Mouse (Mus musculus): ENCODE results near the gene Fcrla.
"Not testable (repeated sequence)": the region's sequence is repeated elsewhere in the genome, so short reads cannot be mapped to it uniquely, and the experiment has no call there.

Gene Fcrla

GRCm38 (mm10) chr1:170927378-170927777 is at the start of gene Fcrla:
Fcrla (minus strand) TSS chr1:170927583.
- DNase-seq, result no peak

GRCm38 (mm10) chr1:170976447-170976846 is 49.1 kb upstream of the Fcrla start, which contains the start of gene Fcgr2b:
Fcgr2b (minus strand) TSS chr1:170976547.
- no peak for DNase-seq

- peak in 1 of 2 experiments; percentile 19 for DNase-seq
These were observed 48.4 kb upstream of the Fcrla start for GRCm38 (mm10) chr1:170975751-170976161.

GRCm38 (mm10) chr1:170975350-170975749 is 48.0 kb upstream of the Fcrla start:
- not testable (repeated sequence) for DNase-seq

GRCm38 (mm10) chr1:170974736-170975135 is 47.4 kb upstream of the Fcrla start:
- DNase-seq, result no peak

- no peak for DNase-seq
These were observed 46.8 kb upstream of the Fcrla start for GRCm38 (mm10) chr1:170974171-170974570.

GRCm38 (mm10) chr1:170972936-170973335 is 45.6 kb upstream of the Fcrla start:
- DNase-seq, result no peak

- no peak for DNase-seq
These were observed 45.1 kb upstream of the Fcrla start for GRCm38 (mm10) chr1:170972494-170972893.

GRCm38 (mm10) chr1:170968576-170968975 is 41.2 kb upstream of the Fcrla start:
- no peak for DNase-seq

GRCm38 (mm10) chr1:170967581-170967980 is 40.2 kb upstream of the Fcrla start:
- no peak for DNase-seq

GRCm38 (mm10) chr1:170963087-170963486 is 35.7 kb upstream of the Fcrla start:
- no peak for DNase-seq

GRCm38 (mm10) chr1:170962301-170962700 is 34.9 kb upstream of the Fcrla start:
- no peak for DNase-seq

- DNase-seq, result no peak
These were observed 33.7 kb upstream of the Fcrla start for GRCm38 (mm10) chr1:170961101-170961500.

- DNase-seq, result no peak
These were observed 32.4 kb upstream of the Fcrla start for GRCm38 (mm10) chr1:170959791-170960190.

- no peak for DNase-seq
These were observed 30.8 kb upstream of the Fcrla start for GRCm38 (mm10) chr1:170958225-170958624.

GRCm38 (mm10) chr1:170953192-170953591 is 25.8 kb upstream of the Fcrla start:
- DNase-seq, result no peak

- DNase-seq, result no peak
These were observed 23.4 kb upstream of the Fcrla start for GRCm38 (mm10) chr1:170950772-170951171.

GRCm38 (mm10) chr1:170944908-170945307 is 17.5 kb upstream of the Fcrla start:
- DNase-seq, result not testable (repeated sequence)

GRCm38 (mm10) chr1:170944151-170944550 is 16.8 kb upstream of the Fcrla start:
- not testable (repeated sequence) for DNase-seq

- DNase-seq, result no peak
These were observed 11.9 kb upstream of the Fcrla start for GRCm38 (mm10) chr1:170939255-170939654.

GRCm38 (mm10) chr1:170934383-170934782 is 7.0 kb upstream of the Fcrla start:
- no peak for DNase-seq

- no peak for DNase-seq
These were observed 6.6 kb upstream of the Fcrla start for GRCm38 (mm10) chr1:170933940-170934339.

- no peak for DNase-seq
These were observed 6.1 kb upstream of the Fcrla start for GRCm38 (mm10) chr1:170933386-170933920.

GRCm38 (mm10) chr1:170932043-170932442 is 4.7 kb upstream of the Fcrla start:
- no peak for DNase-seq

GRCm38 (mm10) chr1:170929245-170929644 is 1.9 kb upstream of the Fcrla start:
- no peak for DNase-seq
